Mouse (Mus musculus): ENCODE data around the gene Snrpd3. TPM values are rescaled to one million over a fixed set of nuclear protein-coding genes. Genes with fewer than 3 reads are reported as not detected.
"Not testable (repeated sequence)": the region's sequence is repeated elsewhere in the genome, so short reads cannot be mapped to it uniquely, and the experiment has no call there.

Gene Snrpd3
- polyA plus RNA-seq, 1 experiment from 2014 or later, result 289 TPM

GRCm38 (mm10) chr10:75505130-75505495 is 12.2 kb upstream of the Snrpd3 start:
- H3K27ac ChIP-seq, result no peak overlapping the region
- 81% methylated on average over 3 of the region's 3 CpGs for WGBS
- H3K4me3 ChIP-seq, result no peak overlapping the region
- no peaks in the 10 kb centered on the region for H3K4me1 ChIP-seq
- H3K9me3 ChIP-seq, result no peaks in the 10 kb centered on the region
- no peak for DNase-seq (ENCODE audit: extremely low spot score, low spot score)
- H3K36me3 ChIP-seq (replicated peaks), result peaks cover 40% of the 10 kb centered on the region
- no peaks in the 10 kb centered on the region for H3K27me3 ChIP-seq (ENCODE audit: poor library complexity, severe bottlenecking)

GRCm38 (mm10) chr10:75505928-75506327 is 11.4 kb upstream of the Snrpd3 start:
- DNase-seq (ENCODE audit: extremely low spot score, low spot score); H3K4me3 ChIP-seq; H3K9me3 ChIP-seq; H3K4me1 ChIP-seq; H3K27ac ChIP-seq; H3K27me3 ChIP-seq (ENCODE audit: poor library complexity, severe bottlenecking): not testable (repeated sequence)
- 95% methylated on average over 3 of the region's 3 CpGs for WGBS
- H3K36me3 ChIP-seq (replicated peaks), result peaks cover 48% of the 10 kb centered on the region

DNA sequence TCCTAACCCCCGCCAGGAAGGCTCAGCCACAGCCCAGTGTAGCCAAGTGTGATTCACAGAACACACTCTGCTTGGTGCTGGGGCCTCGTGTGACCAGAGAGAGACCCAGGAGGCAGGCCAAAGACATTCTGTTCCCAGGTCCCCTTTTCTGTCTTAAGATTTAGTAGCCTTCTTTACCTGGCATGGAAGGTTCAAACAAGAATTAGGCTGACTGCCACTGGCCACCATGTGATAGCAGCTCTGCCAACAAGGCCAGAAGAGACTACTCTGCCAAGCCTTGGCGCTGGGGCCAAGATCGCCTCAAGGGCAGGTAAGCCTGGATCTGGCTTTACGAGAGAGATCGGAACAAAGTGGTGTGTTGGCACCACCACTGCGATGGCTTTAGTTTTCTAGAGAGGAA is 6.9 kb upstream of the Snrpd3 start:
- H3K9me3 ChIP-seq, result no peaks in the 10 kb centered on the region
- 93% methylated on average over 7 of the region's 7 CpGs for WGBS
- H3K27me3 ChIP-seq (ENCODE audit: poor library complexity, severe bottlenecking), result no peaks in the 10 kb centered on the region
- H3K36me3 ChIP-seq (replicated peaks), result peaks cover 65% of the 10 kb centered on the region
- H3K27ac ChIP-seq, result no peak overlapping the region
- H3K4me3 ChIP-seq, result no peak overlapping the region
- H3K4me1 ChIP-seq, result peaks cover 18% of the 10 kb centered on the region
- no peak for DNase-seq (ENCODE audit: extremely low spot score, low spot score)

DNA sequence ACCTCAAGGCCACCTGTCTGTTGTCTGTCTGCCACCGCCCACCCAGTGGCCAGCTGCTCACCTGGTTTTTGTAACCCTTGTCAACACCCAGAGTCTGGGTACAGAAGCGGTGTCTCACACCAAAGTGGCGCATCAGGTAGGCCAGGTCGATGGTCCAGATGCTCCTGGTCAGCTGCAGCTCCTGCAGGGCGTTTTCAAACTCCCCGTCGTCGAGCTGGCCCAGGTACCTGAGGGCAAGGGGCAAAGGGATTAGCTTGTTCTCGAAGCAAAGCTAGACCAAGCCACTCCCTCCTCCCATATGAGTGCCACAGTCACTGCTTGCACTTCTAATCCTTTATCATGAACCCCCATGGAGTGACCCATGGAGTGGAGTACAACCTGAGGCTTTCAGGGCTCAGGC is 6.3 kb upstream of the Snrpd3 start:
- Histone ChIP-seq H3K9me3 (no peaks in the 10 kb centered on the region), H3K4me1 (peaks cover 24% of the 10 kb centered on the region), H3K36me3 (replicated peaks) (peaks cover 65% of the 10 kb centered on the region), H3K27me3 (ENCODE audit: poor library complexity, severe bottlenecking) (no peaks in the 10 kb centered on the region), H3K27ac (no peak overlapping the region), H3K4me3 (no peak overlapping the region)
- DNase-seq (ENCODE audit: extremely low spot score, low spot score), result no peak
- WGBS, result 92% methylated on average over 9 of the region's 9 CpGs

DNA sequence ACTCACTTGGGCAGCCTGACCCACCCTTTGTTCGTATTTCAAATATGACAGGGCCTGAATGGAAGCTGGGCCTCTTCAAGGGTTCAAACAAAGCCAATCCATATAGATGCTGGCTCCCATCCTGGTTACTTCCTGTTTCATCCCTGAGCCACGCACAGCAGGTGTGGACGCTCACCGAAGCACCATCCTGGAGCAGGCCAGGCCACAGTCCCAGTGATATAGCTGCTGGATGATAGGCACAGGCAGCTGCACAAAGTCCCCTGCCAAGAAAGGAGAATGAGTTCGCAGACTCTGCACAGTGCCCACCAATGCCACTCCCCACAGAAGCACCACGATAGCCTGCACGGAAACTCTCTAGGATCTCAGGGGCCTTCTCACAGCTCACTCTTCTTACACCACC is 5.5 kb upstream of the Snrpd3 start:
- H3K4me3 ChIP-seq, result no peak overlapping the region
- WGBS, result 96% methylated on average over 7 of the region's 7 CpGs
- DNase-seq (ENCODE audit: extremely low spot score, low spot score), result no peak
- no peaks in the 10 kb centered on the region for H3K27me3 ChIP-seq (ENCODE audit: poor library complexity, severe bottlenecking)
- no peak overlapping the region for H3K27ac ChIP-seq
- peaks cover 57% of the 10 kb centered on the region for H3K36me3 ChIP-seq (replicated peaks)
- H3K4me1 ChIP-seq, result peaks cover 33% of the 10 kb centered on the region
- H3K9me3 ChIP-seq, result no peaks in the 10 kb centered on the region

DNA sequence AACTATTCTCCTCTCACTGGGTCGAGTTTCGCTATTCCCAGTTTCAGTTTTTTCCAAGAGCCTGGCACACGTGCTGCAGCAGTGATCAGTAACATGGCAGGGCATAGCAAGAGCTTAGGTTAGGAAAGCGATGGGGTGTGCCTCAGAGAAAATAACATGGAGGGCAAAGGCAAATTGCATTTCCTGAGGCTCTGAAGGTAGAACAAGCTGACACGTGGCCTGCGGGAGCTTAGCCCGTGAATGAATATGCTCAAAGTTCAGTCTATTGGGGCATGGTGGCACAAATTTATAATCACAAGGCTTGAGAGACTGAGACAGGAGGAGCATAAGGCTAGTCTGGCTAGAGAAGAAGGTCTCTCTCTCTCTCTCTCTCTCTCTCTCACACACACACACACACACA is 4.6 kb upstream of the Snrpd3 start:
- Histone ChIP-seq H3K27me3 (ENCODE audit: poor library complexity, severe bottlenecking) (no peaks in the 10 kb centered on the region), H3K4me3 (no peak overlapping the region), H3K4me1 (peaks cover 34% of the 10 kb centered on the region), H3K9me3 (no peaks in the 10 kb centered on the region), H3K36me3 (replicated peaks) (peaks cover 48% of the 10 kb centered on the region), H3K27ac (no peak overlapping the region)
- DNase-seq (ENCODE audit: extremely low spot score, low spot score), result no peak
- WGBS, result 89% methylated on average over 7 of the region's 7 CpGs

GRCm38 (mm10) chr10:75513306-75514067 is 3.9 kb upstream of the Snrpd3 start:
- DNase-seq (ENCODE audit: extremely low spot score, low spot score), result no peak
- Histone ChIP-seq H3K4me3 (no peak overlapping the region), H3K27me3 (ENCODE audit: poor library complexity, severe bottlenecking) (no peaks in the 10 kb centered on the region), H3K4me1 (peaks cover 34% of the 10 kb centered on the region), H3K27ac (no peak overlapping the region), H3K36me3 (replicated peaks) (peaks cover 41% of the 10 kb centered on the region), H3K9me3 (no peaks in the 10 kb centered on the region)
- WGBS, result 92% methylated on average over 8 of the region's 8 CpGs

GRCm38 (mm10) chr10:75514361-75514760 is 3.0 kb upstream of the Snrpd3 start:
- WGBS, result 82% methylated on average over 7 of the region's 7 CpGs
- Histone ChIP-seq H3K4me1 (peaks cover 43% of the 10 kb centered on the region), H3K27me3 (ENCODE audit: poor library complexity, severe bottlenecking) (no peaks in the 10 kb centered on the region), H3K9me3 (no peaks in the 10 kb centered on the region), H3K4me3 (no peak overlapping the region), H3K36me3 (replicated peaks) (peaks cover 36% of the 10 kb centered on the region), H3K27ac (no peak overlapping the region)
- no peak for DNase-seq (ENCODE audit: extremely low spot score, low spot score)

DNA sequence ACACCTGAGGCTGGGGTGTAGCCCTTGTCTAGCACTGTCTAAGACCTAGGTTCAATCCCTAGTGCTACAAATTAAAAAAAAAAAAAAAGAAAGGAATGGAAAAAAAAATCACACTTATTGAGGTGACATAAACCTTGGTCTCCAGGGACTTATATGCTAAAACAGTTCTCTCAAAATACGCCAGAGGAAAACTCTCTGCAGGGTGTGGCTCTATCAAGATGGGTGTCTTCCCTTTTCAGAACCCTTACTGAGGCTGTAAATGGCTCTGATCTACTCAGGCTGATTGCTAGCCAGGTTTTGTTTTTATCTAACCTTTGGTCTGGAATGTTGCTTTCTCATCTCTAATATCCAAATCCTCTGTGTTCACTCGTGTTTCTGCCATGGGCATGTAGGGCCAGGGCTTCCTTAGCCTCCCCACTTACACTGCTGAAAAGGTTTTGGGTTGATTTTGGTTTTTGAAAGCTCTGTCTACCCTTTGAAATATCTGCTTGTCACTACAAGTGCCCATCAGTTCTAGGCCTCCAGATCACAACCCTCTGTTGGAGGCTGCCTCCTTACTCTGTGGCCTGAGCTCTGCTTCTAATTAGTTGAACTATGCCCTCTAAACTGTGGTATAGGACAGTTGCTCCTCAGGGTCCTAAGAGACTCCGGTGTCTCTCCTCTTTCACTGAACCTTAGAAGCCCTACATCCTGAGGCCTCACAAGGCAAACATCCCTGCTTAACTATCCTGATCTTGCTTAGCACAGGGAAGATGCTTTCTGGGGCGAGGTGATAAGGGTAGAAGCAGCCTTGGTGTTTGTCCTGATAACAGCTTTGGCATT is 1.9 kb upstream of the Snrpd3 start:
- no peak for DNase-seq (ENCODE audit: extremely low spot score, low spot score)
- no peak overlapping the region for H3K27ac ChIP-seq
- H3K4me3 ChIP-seq, result peak overlapping the region; percentile 90
- H3K36me3 ChIP-seq (replicated peaks), result peaks cover 36% of the 10 kb centered on the region
- WGBS, result 66% methylated on average over 4 of the region's 4 CpGs
- peaks cover 46% of the 10 kb centered on the region for H3K4me1 ChIP-seq
- H3K9me3 ChIP-seq, result no peaks in the 10 kb centered on the region
- no peaks in the 10 kb centered on the region for H3K27me3 ChIP-seq (ENCODE audit: poor library complexity, severe bottlenecking)

DNA sequence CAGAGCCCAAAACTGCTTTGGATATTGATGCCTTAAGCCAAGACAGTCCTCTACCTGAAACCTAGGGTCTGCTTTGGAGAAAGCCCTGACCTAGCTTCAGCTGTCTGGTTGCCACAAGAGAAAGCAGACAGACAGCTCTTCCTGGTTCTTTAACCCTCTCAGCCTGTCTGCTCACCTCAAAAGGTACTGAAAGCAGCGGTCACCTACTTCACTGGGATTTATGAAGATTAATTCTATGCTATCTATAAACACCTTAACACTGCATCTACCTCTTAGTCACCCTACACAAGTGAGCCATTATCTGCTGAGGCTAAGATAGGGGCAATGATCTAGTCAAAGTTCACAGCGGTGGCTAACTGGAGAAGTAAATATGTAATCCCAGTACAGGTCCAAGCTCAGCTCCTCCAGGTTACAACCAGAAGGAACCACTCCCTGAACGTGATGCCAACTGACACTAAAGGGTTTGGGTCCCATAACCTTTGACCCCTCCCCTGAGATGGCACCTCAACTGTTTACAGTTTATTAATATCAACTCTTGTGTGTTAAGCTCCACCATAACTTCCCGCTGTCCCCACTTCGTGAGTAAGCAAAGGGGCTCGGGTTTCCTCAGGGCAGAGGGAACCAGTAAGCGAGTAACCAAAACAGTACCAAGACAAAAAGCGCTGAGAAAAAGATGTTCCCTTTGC is 1.2 kb upstream of the Snrpd3 start:
- peak overlapping the region; percentile 90 for H3K4me3 ChIP-seq
- no peaks in the 10 kb centered on the region for H3K27me3 ChIP-seq (ENCODE audit: poor library complexity, severe bottlenecking)
- H3K4me1 ChIP-seq, result peaks cover 46% of the 10 kb centered on the region
- whole genome bisulfite sequencing, result 31% methylated on average over 8 of the region's 8 CpGs
- no peaks in the 10 kb centered on the region for H3K9me3 ChIP-seq
- peak overlapping the region; percentile 93 for H3K27ac ChIP-seq
- H3K36me3 ChIP-seq (replicated peaks), result peaks cover 36% of the 10 kb centered on the region
- no peak for DNase-seq (ENCODE audit: extremely low spot score, low spot score)

DNA sequence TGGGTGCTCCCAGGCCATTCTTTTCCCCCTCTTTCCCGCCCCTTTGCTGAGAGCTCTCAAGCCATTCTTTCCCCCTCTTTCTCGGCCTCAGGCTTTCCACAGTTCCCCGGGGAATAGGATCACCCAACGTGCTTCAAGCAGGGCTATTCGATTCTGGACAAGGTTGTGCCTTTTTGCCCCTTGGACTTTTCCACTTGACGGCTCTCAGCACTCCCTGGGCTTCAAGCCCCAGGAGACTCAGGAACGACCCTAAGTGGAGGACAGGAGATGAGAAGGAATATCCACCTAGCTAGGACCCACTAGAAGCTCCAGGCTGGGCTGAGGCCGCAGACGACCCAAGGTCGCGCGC is 653 bp upstream of the Snrpd3 start:
- Histone ChIP-seq H3K4me1 (peaks cover 46% of the 10 kb centered on the region), H3K36me3 (replicated peaks) (peaks cover 36% of the 10 kb centered on the region), H3K27ac (peak overlapping the region; percentile 93), H3K9me3 (no peaks in the 10 kb centered on the region), H3K4me3 (peak overlapping the region; percentile 90), H3K27me3 (ENCODE audit: poor library complexity, severe bottlenecking) (no peaks in the 10 kb centered on the region)
- WGBS, result under 1% methylated on average over 12 of the region's 12 CpGs
- no peak for DNase-seq (ENCODE audit: extremely low spot score, low spot score)

- peak within 1 kb of the TSS; percentile 93 for H3K27ac ChIP-seq
- peak within 1 kb of the TSS; percentile 90 for H3K4me3 ChIP-seq
- peaks cover 36% of the 10 kb centered on the region for H3K36me3 ChIP-seq (replicated peaks)
- no peaks in the 10 kb centered on the region for H3K9me3 ChIP-seq
- under 1% methylated on average over 20 of the region's 20 CpGs for WGBS
- H3K4me1 ChIP-seq, result peaks cover 46% of the 10 kb centered on the region
- peak; percentile 96 for DNase-seq (ENCODE audit: extremely low spot score, low spot score)
- H3K27me3 ChIP-seq (ENCODE audit: poor library complexity, severe bottlenecking), result no peaks in the 10 kb centered on the region
Observed at GRCm38 (mm10) chr10:75517758-75518143, 400 bp downstream of the Snrpd3 start, which contains the start of gene Gucd1. TSS of gene Gucd1 (minus strand) at chr10:75517972.

DNA sequence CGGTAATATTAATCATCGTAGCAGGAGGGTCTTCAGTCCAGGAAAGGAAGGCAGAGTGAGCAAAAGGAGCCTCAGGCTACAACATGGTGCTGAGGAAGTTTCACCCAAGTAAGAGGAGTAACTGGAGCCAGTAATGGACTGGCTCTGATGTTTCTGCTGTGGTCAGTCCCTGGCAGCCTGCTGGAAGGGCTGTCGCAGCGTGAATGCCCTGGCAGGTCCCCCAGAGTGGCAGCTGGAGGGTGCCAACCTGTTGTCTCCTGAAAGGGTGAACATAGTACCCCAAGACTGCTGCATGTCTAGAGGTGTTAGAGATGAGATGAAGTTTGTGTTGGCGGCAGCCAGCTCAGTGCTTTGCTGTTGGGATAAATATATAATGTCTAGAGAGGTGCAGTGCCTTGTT is 3.2 kb downstream of the Snrpd3 start:
- Histone ChIP-seq H3K27ac (no peak overlapping the region), H3K4me1 (peaks cover 27% of the 10 kb centered on the region), H3K9me3 (no peaks in the 10 kb centered on the region), H3K4me3 (no peak overlapping the region), H3K36me3 (replicated peaks) (peaks cover 65% of the 10 kb centered on the region), H3K27me3 (ENCODE audit: poor library complexity, severe bottlenecking) (no peaks in the 10 kb centered on the region)
- no peak for DNase-seq (ENCODE audit: extremely low spot score, low spot score)
- WGBS, result 97% methylated on average over 5 of the region's 5 CpGs

All from forebrain, embryonic 10.5 days (tissue).